Mouse (Mus musculus): ENCODE measurements at regions not wholly inside any gene's neighbourhood (a gene's known extent, or its start where the extent isn't known, plus 50 kb on each side); places are given as distances from the start of the nearest gene placed in this dataset.

- DNase-seq (ENCODE audit: low spot score) = no peak
These were observed 708.6 kb downstream of the Hdgfl1 start for GRCm38 (mm10) chr13:26061322-26061721.

GRCm38 (mm10) chr13:26037699-26038098, 732.3 kb downstream of the Hdgfl1 start:
- no peak for DNase-seq (ENCODE audit: low spot score)

GRCm38 (mm10) chr13:26026386-26026785, 743.6 kb downstream of the Hdgfl1 start:
- DNase-seq (ENCODE audit: low spot score) = no peak

GRCm38 (mm10) chr13:26024696-26025095, 745.3 kb downstream of the Hdgfl1 start:
- no peak for DNase-seq (ENCODE audit: low spot score)

- no peak for DNase-seq (ENCODE audit: low spot score)
These were observed 749.5 kb downstream of the Hdgfl1 start for GRCm38 (mm10) chr13:26020491-26020890.

- DNase-seq (ENCODE audit: low spot score) = peak; percentile 32
These were observed 738.8 kb upstream of the Nrsn1 start for GRCm38 (mm10) chr13:26009131-26009530.

GRCm38 (mm10) chr13:26004768-26005560, 734.7 kb upstream of the Nrsn1 start:
- DNase-seq (ENCODE audit: low spot score) = no peak

GRCm38 (mm10) chr13:25993526-25993925, 723.2 kb upstream of the Nrsn1 start:
- DNase-seq (ENCODE audit: low spot score) = no peak

GRCm38 (mm10) chr13:25989067-25989756, 718.9 kb upstream of the Nrsn1 start:
- no peak for DNase-seq (ENCODE audit: low spot score)

GRCm38 (mm10) chr13:25984535-25984934, 714.2 kb upstream of the Nrsn1 start:
- no peak for DNase-seq (ENCODE audit: low spot score)

GRCm38 (mm10) chr13:25983659-25984058, 713.4 kb upstream of the Nrsn1 start:
- no peak for DNase-seq (ENCODE audit: low spot score)

GRCm38 (mm10) chr13:25978648-25979047, 708.3 kb upstream of the Nrsn1 start:
- no peak for DNase-seq (ENCODE audit: low spot score)

GRCm38 (mm10) chr13:25958592-25958991, 688.3 kb upstream of the Nrsn1 start:
- DNase-seq (ENCODE audit: low spot score) = no peak

GRCm38 (mm10) chr13:25958153-25958466, 687.8 kb upstream of the Nrsn1 start:
- DNase-seq (ENCODE audit: low spot score) = no peak

GRCm38 (mm10) chr13:25957451-25958152, 687.3 kb upstream of the Nrsn1 start:
- DNase-seq (ENCODE audit: low spot score) = no peak

- no peak for DNase-seq (ENCODE audit: low spot score)
These were observed 667.3 kb upstream of the Nrsn1 start for GRCm38 (mm10) chr13:25937631-25938030.

GRCm38 (mm10) chr13:25933783-25934182, 663.5 kb upstream of the Nrsn1 start:
- DNase-seq (ENCODE audit: low spot score) = no peak

- no peak for DNase-seq (ENCODE audit: low spot score)
These were observed 662.9 kb upstream of the Nrsn1 start for GRCm38 (mm10) chr13:25933246-25933645.

- DNase-seq (ENCODE audit: low spot score) = peak; percentile 47
These were observed 662.5 kb upstream of the Nrsn1 start for GRCm38 (mm10) chr13:25932810-25933209.

- no peak for DNase-seq (ENCODE audit: low spot score)
These were observed 662.1 kb upstream of the Nrsn1 start for GRCm38 (mm10) chr13:25932365-25932764.

- DNase-seq (ENCODE audit: low spot score) = no peak
These were observed 655.4 kb upstream of the Nrsn1 start for GRCm38 (mm10) chr13:25925685-25926084.

GRCm38 (mm10) chr13:25899871-25900270, 629.6 kb upstream of the Nrsn1 start:
- no peak for DNase-seq (ENCODE audit: low spot score)

- DNase-seq (ENCODE audit: low spot score) = no peak
These were observed 622.8 kb upstream of the Nrsn1 start for GRCm38 (mm10) chr13:25893150-25893549.

Measured in layer of hippocampus, adult 9-10 months (tissue).